Mouse (Mus musculus) midbrain, postnatal 0 days (tissue): ENCODE data around the gene Zbtb4. TPM values are rescaled to one million over a fixed set of nuclear protein-coding genes. Genes with fewer than 3 reads are reported as not detected.

Experiments
- ATAC-seq: fragments of 200-750 bp; cut with Nextera tagmentation; 2 replicates; pipeline ENCODE4 v1.8.0; 2017; ENCODE audit warnings: moderate number of reproducible peaks, mild to moderate bottlenecking, moderate TSS enrichment, moderate library complexity; ENCODE audit not compliant: low FRiP score
- DNase-seq: peaks from one replicate; pipeline ENCODE4 v3.0.0-alpha.2; 2015; ENCODE audit warnings: low spot score
- H3K27ac ChIP-seq: fragments of 300-500 bp; sonication (generic); 2 replicates; pipeline ENCODE4 v1.5.1; 2014; ENCODE audit warnings: low read depth, mild to moderate bottlenecking, low read length, mixed read lengths
- H3K27me3 ChIP-seq: fragments of 300-500 bp; sonication (generic); 2 replicates; pipeline ENCODE4 v1.6.1; 2014; ENCODE audit warnings: low read length, control low read depth, mixed read lengths; ENCODE audit not compliant: insufficient read depth
- H3K36me3 ChIP-seq: fragments of 300-500 bp; sonication (generic); 2 replicates; pipeline ENCODE4 v1.6.1; 2014; ENCODE audit warnings: low read length, control low read depth, mixed read lengths; ENCODE audit not compliant: insufficient read depth
- H3K4me1 ChIP-seq: fragments of 300-500 bp; sonication (generic); 2 replicates; pipeline ENCODE4 v1.6.1; 2014; ENCODE audit warnings: mild to moderate bottlenecking, control low read depth, antibody characterized with exemption, low read length, mixed read lengths; ENCODE audit not compliant: insufficient read depth
- H3K4me2 ChIP-seq: fragments of 300-500 bp; sonication (generic); 2 replicates; pipeline ENCODE4 v1.6.1; 2014; ENCODE audit warnings: low read depth, mild to moderate bottlenecking, low read length, mixed read lengths; ENCODE audit not compliant: poor library complexity, severe bottlenecking
- H3K4me3 ChIP-seq: fragments of 300-500 bp; sonication (generic); 2 replicates; pipeline ENCODE4 v1.5.1; 2014; ENCODE audit warnings: low read depth, mild to moderate bottlenecking, low read length, moderate library complexity
- H3K9ac ChIP-seq: fragments of 300-500 bp; sonication (generic); replicated peaks from 2 replicates; pipeline ENCODE4 v1.6.1; 2014; ENCODE audit warnings: mild to moderate bottlenecking, low read length, moderate library complexity, mixed read lengths; ENCODE audit not compliant: poor library complexity, severe bottlenecking
- H3K9me3 ChIP-seq: fragments of 300-500 bp; sonication (generic); 2 replicates; pipeline ENCODE4 v1.6.1; 2016; ENCODE audit warnings: low read length, control low read depth
- CTCF ChIP-seq: IDR thresholded peaks from 2 replicates; pipeline ENCODE4 v1.5.1; 2016; ENCODE audit warnings: antibody characterized with exemption, mild to moderate bottlenecking
- WGBS: fragments of 180-500 bp; shearing (Covaris S2); extraction: QIAGEN DNeasy Blood & Tissue Kit; methylation state at CpG from one replicate; pipeline ENCODE4 v1.1.7; 2014; 5-methylcytosine and 5-hydroxymethylcytosine counted together
- polyA plus RNA-seq: library from polyadenylated mRNA; unstranded; fragments of >200 nt; fragmentation: Nextera tagmentation; extraction: Ambion mirVana; gene quantifications from 2 replicates; pipeline ENCODE4 v1.2.1, GENCODE M21; 2015
- total RNA-seq: library from RNA; depleted of rRNA; stranded (reverse); fragments of >200 nt; gene quantifications from 2 replicates; pipeline ENCODE4 v1.2.3, GENCODE M21; 2014

Gene Zbtb4
- total and polyA plus RNA-seq, 2 experiments from 2014 or later = 5.0 to 34.3 TPM

- peak; percentile 88 for ATAC-seq
- 0% methylated on average over 37 of the region's 37 CpGs for WGBS
- DNase-seq = peak; percentile 96
- Histone ChIP-seq H3K4me3 (peak overlapping the region; percentile 48), H3K9ac (peak overlapping the region; percentile 87), H3K4me2 (peak overlapping the region; percentile 76), H3K27ac (peak overlapping the region; percentile 99), H3K36me3 (no peaks in the 10 kb centered on the region), H3K9me3 (no peaks in the 10 kb centered on the region), H3K27me3 (no peaks in the 10 kb centered on the region), H3K4me1 (peaks cover 24% of the 10 kb centered on the region; the same call in 1 of the 2 replicates)
- TF ChIP-seq CTCF = no peak
Observed at GRCm38 (mm10) chr11:69758971-69759721, 6.6 kb upstream of the Zbtb4 start.

- ATAC-seq (no peak), DNase-seq (no peak)
- H3K9ac ChIP-seq = peak overlapping the region; percentile 87
- no peaks in the 10 kb centered on the region for H3K27me3 ChIP-seq
- H3K36me3 ChIP-seq = no peaks in the 10 kb centered on the region
- no peak for TF ChIP-seq CTCF
- peak overlapping the region; percentile 99 for H3K27ac ChIP-seq
- no peak overlapping the region; the same call in 1 of the 2 replicates for H3K4me3 ChIP-seq
- WGBS = 77% methylated on average over 14 of the region's 14 CpGs
- peak overlapping the region; percentile 76 for H3K4me2 ChIP-seq
- H3K4me1 ChIP-seq = peaks cover 20% of the 10 kb centered on the region; the same call in 1 of the 2 replicates
- H3K9me3 ChIP-seq = no peaks in the 10 kb centered on the region
Observed at GRCm38 (mm10) chr11:69760160-69760900, 5.4 kb upstream of the Zbtb4 start.

GRCm38 (mm10) chr11:69760901-69761200 lies 4.9 kb upstream of the Zbtb4 start:
- H3K9ac ChIP-seq = no peak overlapping the region
- H3K4me1 ChIP-seq = peaks cover 16% of the 10 kb centered on the region; the same call in 1 of the 2 replicates
- TF ChIP-seq CTCF = no peak
- ATAC-seq (no peak), DNase-seq (no peak)
- H3K27me3 ChIP-seq = no peaks in the 10 kb centered on the region
- H3K27ac ChIP-seq = peak overlapping the region; percentile 99; the same call in 1 of the 2 replicates
- H3K9me3 ChIP-seq = no peaks in the 10 kb centered on the region
- 87% methylated on average over 7 of the region's 7 CpGs for WGBS
- no peaks in the 10 kb centered on the region for H3K36me3 ChIP-seq
- no peak overlapping the region for H3K4me3 ChIP-seq
- H3K4me2 ChIP-seq = no peak overlapping the region

- DNase-seq = no peak
- Histone ChIP-seq H3K4me3 (no peak within 1 kb of the TSS), H3K4me1 (peaks cover 19% of the 10 kb centered on the region; the same call in 1 of the 2 replicates), H3K27ac (peak within 1 kb of the TSS; percentile 99; the same call in 1 of the 2 replicates), H3K36me3 (no peaks in the 10 kb centered on the region), H3K9ac (no peak within 1 kb of the TSS), H3K9me3 (no peaks in the 10 kb centered on the region), H3K27me3 (no peaks in the 10 kb centered on the region), H3K4me2 (no peak within 1 kb of the TSS)
- WGBS = 63% methylated on average over 1 of the region's 1 CpGs
- ATAC-seq = no peak
- no peak for TF ChIP-seq CTCF
Observed at GRCm38 (mm10) chr11:69761868-69762267, 3.8 kb upstream of the Zbtb4 start, which contains the start of gene Slc35g3. Gene Slc35g3, minus strand, starts transcription at chr11:69761968.

GRCm38 (mm10) chr11:69763551-69763950 lies 2.2 kb upstream of the Zbtb4 start:
- no peak for DNase-seq
- no peak overlapping the region for H3K27ac ChIP-seq
- H3K4me2 ChIP-seq = no peak overlapping the region
- no peaks in the 10 kb centered on the region for H3K27me3 ChIP-seq
- no peak for ATAC-seq
- no peak overlapping the region for H3K4me3 ChIP-seq
- no peaks in the 10 kb centered on the region for H3K36me3 ChIP-seq
- no peak overlapping the region for H3K9ac ChIP-seq
- peaks cover 20% of the 10 kb centered on the region for H3K4me1 ChIP-seq
- H3K9me3 ChIP-seq = no peaks in the 10 kb centered on the region
- 72% methylated on average over 7 of the region's 7 CpGs for WGBS
- peak; percentile 36 for TF ChIP-seq CTCF
